In the genomic region with DNA sequence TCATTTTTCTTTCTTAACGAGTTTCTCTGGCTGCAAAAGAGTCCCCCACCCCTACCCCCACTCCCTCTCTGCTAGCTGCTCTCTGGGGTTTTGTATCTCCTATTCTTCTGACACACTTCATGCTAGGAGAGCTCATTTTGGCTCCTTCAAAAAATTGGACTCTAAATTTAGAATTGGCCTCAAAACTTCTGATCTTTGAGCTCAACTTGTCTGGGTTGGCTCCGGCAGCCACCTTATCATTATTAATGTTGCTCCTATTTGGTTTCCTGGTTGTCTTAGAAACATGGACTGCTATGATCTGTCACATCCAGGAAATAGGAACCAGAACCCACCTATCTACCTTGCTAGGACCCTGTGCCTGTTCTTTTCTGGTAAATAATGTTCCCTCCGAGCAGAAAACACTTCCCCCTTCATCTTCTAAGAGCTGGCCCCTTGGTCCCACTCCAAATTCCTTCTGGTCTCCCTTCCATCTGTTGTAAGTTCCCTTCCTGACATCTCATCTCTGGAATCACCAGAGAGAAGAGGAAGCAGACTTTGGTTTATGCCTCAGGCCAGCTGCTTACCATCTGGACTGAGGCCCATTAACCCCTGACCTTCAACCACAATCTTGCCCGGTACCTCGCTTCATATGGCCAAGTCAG, we compare ENCODE assay signal across 14 mouse cellular contexts. TPM values are rescaled to one million over a fixed set of nuclear protein-coding genes. Genes with fewer than 3 reads are reported as not detected.
DNase-seq lines count a peak whose midpoint lies in the region; ATAC-seq and TF ChIP-seq lines count a peak whose summit lies in the region.
"Had no signal": no experiment of that assay in that cellular context is flagged by ENCODE, and none has a peak within 500 bp of the region (broad histone marks: within the 10 kb centered on the region; RNA-seq: fewer than 3 reads in every experiment).

No protein-coding gene starts in this region.

- no peak overlapping the region for H3K9ac ChIP-seq in heart, embryonic 16.5 days (ENCODE audit: low read length)
- no peak overlapping the region for H3K9ac ChIP-seq in lung, postnatal 0 days (replicated peaks; ENCODE audit: low read depth)
- H3K9ac ChIP-seq in liver, embryonic 11.5 days (ENCODE audit: low read depth, low read length): no peak overlapping the region
- H3K9ac ChIP-seq: midbrain, embryonic 12.5 days had no signal

- H3K4me2 ChIP-seq in heart, embryonic 16.5 days (ENCODE audit: low read depth, low read length): no peak overlapping the region
- H3K4me2 ChIP-seq in lung, postnatal 0 days (replicated peaks; ENCODE audit: low read depth, low read length): no peak overlapping the region
- no peak overlapping the region for H3K4me2 ChIP-seq in liver, embryonic 11.5 days
- H3K4me2 ChIP-seq: midbrain, embryonic 12.5 days had no signal

- TF ChIP-seq CTCF in lung, postnatal 0 days (IDR thresholded peaks at IDR 0.05): no peak

- no peak overlapping the region for H3K4me3 ChIP-seq in heart, embryonic 16.5 days (ENCODE audit: low read length)
- no peak overlapping the region for H3K4me3 ChIP-seq in lung, postnatal 0 days (ENCODE audit: low read depth, low read length)
- no peak overlapping the region for H3K4me3 ChIP-seq in liver, embryonic 11.5 days (ENCODE audit: low read depth, low read length)
- H3K4me3 ChIP-seq: forebrain, embryonic 10.5 days; midbrain, embryonic 12.5 days had no signal

- peak overlapping the region; percentile 72 for H3K27ac ChIP-seq in heart, embryonic 16.5 days (ENCODE audit: low read length)
- peak overlapping the region; percentile 75 for H3K27ac ChIP-seq in lung, postnatal 0 days (ENCODE audit: low read length)
- no peak overlapping the region for H3K27ac ChIP-seq in liver, embryonic 11.5 days (ENCODE audit: low read depth, low read length)
- H3K27ac ChIP-seq: midbrain, embryonic 12.5 days had no signal

- no peaks in the 10 kb centered on the region for H3K36me3 ChIP-seq in heart, embryonic 16.5 days (ENCODE audit: control insufficient read depth, insufficient read depth)
- H3K36me3 ChIP-seq in lung, postnatal 0 days (ENCODE audit: insufficient read depth, low read length): no peaks in the 10 kb centered on the region
- H3K36me3 ChIP-seq in liver, embryonic 11.5 days (ENCODE audit: control insufficient read depth, insufficient read depth, low read length): no peaks in the 10 kb centered on the region
- H3K36me3 ChIP-seq: forebrain, embryonic 10.5 days; midbrain, embryonic 12.5 days had no signal

- peak; percentile 19; the same call in 1 of the 2 replicates for TF ChIP-seq EP300 in lung, postnatal 0 days (IDR thresholded peaks at IDR 0.05)

- H3K4me1 ChIP-seq in heart, embryonic 16.5 days (ENCODE audit: control insufficient read depth, insufficient read depth, low read length): peaks cover 22% of the 10 kb centered on the region
- H3K4me1 ChIP-seq in lung, postnatal 0 days (ENCODE audit: insufficient read depth, low read depth, low read length): peaks cover 6% of the 10 kb centered on the region; the same call in 1 of the 2 replicates
- H3K4me1 ChIP-seq in liver, embryonic 11.5 days (replicated peaks; ENCODE audit: control insufficient read depth, insufficient read depth, low read length): no peaks in the 10 kb centered on the region
- H3K4me1 ChIP-seq: midbrain, embryonic 12.5 days had no signal

- H3K27me3 ChIP-seq in heart, embryonic 16.5 days (ENCODE audit: control insufficient read depth, insufficient read depth, low read length): no peaks in the 10 kb centered on the region
- H3K27me3 ChIP-seq in lung, postnatal 0 days (replicated peaks; ENCODE audit: insufficient read depth, low read length): no peaks in the 10 kb centered on the region
- no peaks in the 10 kb centered on the region for H3K27me3 ChIP-seq in liver, embryonic 11.5 days (replicated peaks; ENCODE audit: control insufficient read depth, insufficient read depth, low read length)
- H3K27me3 ChIP-seq: midbrain, embryonic 12.5 days had no signal

- H3K9me3 ChIP-seq in heart, embryonic 16.5 days (replicated peaks; ENCODE audit: control insufficient read depth, low read length): no peaks in the 10 kb centered on the region
- H3K9me3 ChIP-seq in lung, postnatal 0 days (ENCODE audit: low read length): no peaks in the 10 kb centered on the region
- no peaks in the 10 kb centered on the region for H3K9me3 ChIP-seq in liver, embryonic 11.5 days (ENCODE audit: control insufficient read depth, low read length)
- H3K9me3 ChIP-seq: forebrain, embryonic 10.5 days; midbrain, embryonic 12.5 days had no signal

- ATAC-seq in heart, embryonic 16.5 days (replicated peaks; ENCODE audit: extremely low read depth, insufficient read depth, low FRiP score): peak; percentile 55
- ATAC-seq in lung, postnatal 0 days: peak; percentile 71
- ATAC-seq in liver, embryonic 11.5 days (replicated peaks; ENCODE audit: low FRiP score): no peak

- WGBS in heart, embryonic 16.5 days: 40% methylated on average over 5 of the region's 5 CpGs
- WGBS in lung, postnatal 0 days: 34% methylated on average over 5 of the region's 5 CpGs
- 38% methylated on average over 5 of the region's 5 CpGs for WGBS in liver, embryonic 11.5 days

- DNase-seq in embryo, embryonic 10.5 days (ENCODE audit: low spot score): peak; percentile 62
- DNase-seq in embryo, embryonic 9.5 days (ENCODE audit: extremely low spot score): no peak
- DNase-seq in NIH3T3 (ENCODE audit: low read depth): peak; percentile 62
- peak; percentile 85 for DNase-seq in lung, postnatal 0 days (ENCODE audit: low spot score)
- no peak for DNase-seq in right cerebral cortex, postnatal 14 days
- DNase-seq in frontal cortex, postnatal 36 days (ENCODE audit: low spot score in 2 of 2): no peak
- DNase-seq in liver, embryonic 11.5 days (ENCODE audit: low spot score): no peak
- DNase-seq: adrenal gland, adult 8-10 months; cerebellum, adult 8-10 months; gastrocnemius, postnatal 10 days; thymus, postnatal 36 days had no signal

RNA-seq across cellular contexts. Expression of a gene that starts 26.4 kb away (rescaled TPM):
- polyA plus RNA-seq in heart, embryonic 16.5 days (2015; fragmentation: Nextera tagmentation; extraction: Ambion mirVana): 1.1 and 1.5 TPM in 2 replicates
- polyA plus RNA-seq in lung, postnatal 0 days (2015; fragmentation: Nextera tagmentation; extraction: Ambion mirVana): 0.81 and 0.91 TPM in 2 replicates
- 0.26 and 0.56 TPM in 2 replicates for polyA plus RNA-seq in liver, embryonic 11.5 days (2014; fragmentation: Nextera tagmentation; extraction: Ambion mirVana)

RNA-seq across cellular contexts. Expression of a gene that starts 57.2 kb away (rescaled TPM):
- 0.17 and 0.39 TPM in 2 replicates for polyA plus RNA-seq in heart, embryonic 16.5 days (2015; fragmentation: Nextera tagmentation; extraction: Ambion mirVana)
- 5.8 and 6.3 TPM in 2 replicates for polyA plus RNA-seq in lung, postnatal 0 days (2015; fragmentation: Nextera tagmentation; extraction: Ambion mirVana)
- not detected in 2 replicates for polyA plus RNA-seq in liver, embryonic 11.5 days (2014; fragmentation: Nextera tagmentation; extraction: Ambion mirVana)
- polyA plus RNA-seq: midbrain, embryonic 12.5 days had no signal

Comparison
In these comparisons a context has a peak if more than half of its experiments do, and no peak if none do; other contexts are left out.
1. DNase-seq: peak in embryo, embryonic 10.5 days (single experiment), NIH3T3 (single experiment) and lung, postnatal 0 days (single experiment); none in embryo, embryonic 9.5 days (single experiment), right cerebral cortex, postnatal 14 days (single experiment), frontal cortex, postnatal 36 days (0 of 2) and liver, embryonic 11.5 days (single experiment).